ENCODE assay signal across 17 mouse cellular contexts in genomic region chr16:11664896-11665705, GRCm38 (mm10).
DNase-seq lines count a peak whose midpoint lies in the region; TF ChIP-seq lines count a peak whose summit lies in the region.
"Had no signal": no experiment of that assay in that cellular context is flagged by ENCODE, and none has a peak within 500 bp of the region (broad histone marks: within the 10 kb centered on the region; RNA-seq: fewer than 3 reads in every experiment).

No protein-coding gene starts in this region.

- H3K27ac ChIP-seq in bone marrow macrophage, adult 2 months (ENCODE audit: insufficient read depth, low read depth, low read length), result peak overlapping the region; percentile 20
- H3K27ac ChIP-seq: embryonic facial prominence, embryonic 15.5 days; hindbrain, embryonic 15.5 days; limb, embryonic 12.5 days; midbrain, embryonic 12.5 days had no signal

- intact Hi-C loops in heart, postnatal 10 days (cut with DNase I), result no loop called here

- TF ChIP-seq CTCF in bone marrow macrophage, adult 2 months (IDR thresholded peaks at IDR 0.05; ENCODE audit: low read depth, low read length), result no peak

- peaks cover 27% of the 10 kb centered on the region for H3K4me1 ChIP-seq in bone marrow macrophage, adult 2 months (ENCODE audit: control insufficient read depth, insufficient read depth, low read length)
- H3K4me1 ChIP-seq: heart, embryonic 12.5 days had no signal

- H3K4me3 ChIP-seq in bone marrow macrophage, adult 2 months (ENCODE audit: insufficient read depth, low read length), result no peak overlapping the region
- H3K4me3 ChIP-seq: embryonic facial prominence, embryonic 15.5 days; heart, embryonic 12.5 days; hindbrain, embryonic 15.5 days; limb, embryonic 12.5 days; midbrain, embryonic 12.5 days had no signal

- no peak for TF ChIP-seq POLR2A in bone marrow macrophage, adult 2 months (IDR thresholded peaks at IDR 0.05; ENCODE audit: borderline replicate concordance, low read depth, low read length)

- DNase-seq in heart, adult 11 months, result peak; percentile 80
- no peak for DNase-seq in heart, postnatal 10 days
- peak; percentile 41 for DNase-seq in right cerebral cortex, adult 18-20 months
- DNase-seq in right cerebral cortex, postnatal 14 days, result no peak
- DNase-seq in cerebellum, adult 11 months, result no peak
- no peak for DNase-seq in kidney, postnatal 25 days
- DNase-seq: cerebellum, adult 9-11 months; embryo, embryonic 11 days; heart, postnatal 36 days; lung, postnatal 14 days; thymus, postnatal 36 days had no signal

Comparison
In these comparisons a context has a peak if more than half of its experiments do, and no peak if none do; other contexts are left out.
1. DNase-seq: peak in heart, adult 11 months (single experiment) and right cerebral cortex, adult 18-20 months (single experiment); none in heart, postnatal 10 days (0 of 2), right cerebral cortex, postnatal 14 days (single experiment), cerebellum, adult 11 months (single experiment) and kidney, postnatal 25 days (0 of 2).